Mouse (Mus musculus) cerebellum, adult 2 months (tissue): Measurements from ENCODE around the gene Dpp7.

Experiments used
- CTCF ChIP-seq: fragments of 200-500 bp; IDR thresholded peaks from 2 replicates; pipeline ENCODE4 v1.5.1; 2011; ENCODE audit warnings: low read depth, mild to moderate bottlenecking, control low read depth, low read length, moderate library complexity, borderline replicate concordance; ENCODE audit not compliant: insufficient read depth
- POLR2A ChIP-seq: fragments of 200-500 bp; IDR thresholded peaks from 2 replicates; pipeline ENCODE4 v1.6.1; 2011; ENCODE audit warnings: low read length, control low read depth, borderline replicate concordance; ENCODE audit not compliant: insufficient read depth

GRCm38 (mm10) chr2:25355419-25356066 lies 616 bp downstream of the Dpp7 start:
- TF ChIP-seq CTCF (no peak), POLR2A (no peak)
